Mouse (Mus musculus) stomach, postnatal 0 days (tissue): ENCODE data around the gene Fam19a4.
A peak's percentile ranks its signal among the peaks of the same experiment; 100 is the strongest.

Source experiments
- CTCF ChIP-seq: IDR thresholded peaks from 2 replicates; pipeline ENCODE4 v1.5.1; 2016; ENCODE audit warnings: antibody characterized with exemption, low read depth, mild to moderate bottlenecking, moderate library complexity
- EP300 ChIP-seq: optimal IDR thresholded peaks from 2 replicates; pipeline ENCODE3; 2016; ENCODE audit warnings: antibody characterized with exemption

- peak; percentile 71 for TF ChIP-seq CTCF
- no peak for TF ChIP-seq EP300
These were observed 44.1 kb upstream of the Fam19a4 start for GRCm38 (mm10) chr6:97104264-97104852.
